Mouse (Mus musculus): ENCODE results near the gene Il25. TPM values are rescaled to one million over a fixed set of nuclear protein-coding genes. Genes with fewer than 3 reads are reported as not detected.

Il25 gene
- polyA plus RNA-seq, 1 experiment from 2014 or later: not detected

- no peak overlapping the region for H3K27ac ChIP-seq (ENCODE audit: low read depth, low read length)
- no peak for TF ChIP-seq CTCF (IDR thresholded peaks at IDR 0.05; ENCODE audit: low read depth)
- no peaks in the 10 kb centered on the region for H3K9me3 ChIP-seq (ENCODE audit: control insufficient read depth)
- H3K4me3 ChIP-seq (ENCODE audit: low read depth, low read length): peak overlapping the region; percentile 75
- H3K36me3 ChIP-seq (ENCODE audit: control insufficient read depth, insufficient read depth): peaks cover 2% of the 10 kb centered on the region; the same call in 1 of the 2 replicates
- H3K9ac ChIP-seq (ENCODE audit: low read depth, low read length): peak overlapping the region; percentile 66
- no peaks in the 10 kb centered on the region; the same call in 1 of the 2 replicates for H3K27me3 ChIP-seq (replicated peaks; ENCODE audit: control insufficient read depth, insufficient read depth, low read length)
- WGBS: 4% methylated on average over 58 of the region's 69 CpGs
- no peaks in the 10 kb centered on the region for H3K4me1 ChIP-seq (replicated peaks; ENCODE audit: control insufficient read depth, insufficient read depth, low read length)
- peak; percentile 53 for ATAC-seq
- H3K4me2 ChIP-seq (replicated peaks; ENCODE audit: low read depth): peak overlapping the region; percentile 98
Observed at GRCm38 (mm10) chr14:54912109-54912850, 20.2 kb upstream of the Il25 start.

GRCm38 (mm10) chr14:54912886-54913285, 19.6 kb upstream of the Il25 start, which contains the start of gene Slc22a17:
Gene Slc22a17 (minus strand): TSS chr14:54913132.
- 0 out of 2 replicates have a peak, but pooled peaks have one; percentile 6 for TF ChIP-seq CTCF (IDR thresholded peaks at IDR 0.05; ENCODE audit: low read depth)
- no peaks in the 10 kb centered on the region for H3K9me3 ChIP-seq (ENCODE audit: control insufficient read depth)
- H3K4me3 ChIP-seq (ENCODE audit: low read depth, low read length): peak within 1 kb of the TSS; percentile 75
- peak; percentile 59 for ATAC-seq
- no peak within 1 kb of the TSS for H3K27ac ChIP-seq (ENCODE audit: low read depth, low read length)
- peak within 1 kb of the TSS; percentile 98 for H3K4me2 ChIP-seq (replicated peaks; ENCODE audit: low read depth)
- H3K9ac ChIP-seq (ENCODE audit: low read depth, low read length): peak within 1 kb of the TSS; percentile 66
- H3K27me3 ChIP-seq (replicated peaks; ENCODE audit: control insufficient read depth, insufficient read depth, low read length): no peaks in the 10 kb centered on the region; the same call in 1 of the 2 replicates
- H3K4me1 ChIP-seq (replicated peaks; ENCODE audit: control insufficient read depth, insufficient read depth, low read length): no peaks in the 10 kb centered on the region
- H3K36me3 ChIP-seq (ENCODE audit: control insufficient read depth, insufficient read depth): no peaks in the 10 kb centered on the region
- under 1% methylated on average over 26 of the region's 28 CpGs for WGBS

GRCm38 (mm10) chr14:54913343-54913742, 19.2 kb upstream of the Il25 start:
- WGBS: 17% methylated on average over 10 of the region's 10 CpGs
- no peak for ATAC-seq
- no peaks in the 10 kb centered on the region for H3K4me1 ChIP-seq (replicated peaks; ENCODE audit: control insufficient read depth, insufficient read depth, low read length)
- no peaks in the 10 kb centered on the region; the same call in 1 of the 2 replicates for H3K27me3 ChIP-seq (replicated peaks; ENCODE audit: control insufficient read depth, insufficient read depth, low read length)
- peak overlapping the region; percentile 98 for H3K4me2 ChIP-seq (replicated peaks; ENCODE audit: low read depth)
- no peak overlapping the region for H3K27ac ChIP-seq (ENCODE audit: low read depth, low read length)
- no peaks in the 10 kb centered on the region for H3K9me3 ChIP-seq (ENCODE audit: control insufficient read depth)
- TF ChIP-seq CTCF (IDR thresholded peaks at IDR 0.05; ENCODE audit: low read depth): no peak
- no peaks in the 10 kb centered on the region for H3K36me3 ChIP-seq (ENCODE audit: control insufficient read depth, insufficient read depth)
- H3K9ac ChIP-seq (ENCODE audit: low read depth, low read length): peak overlapping the region; percentile 66
- peak overlapping the region; percentile 75 for H3K4me3 ChIP-seq (ENCODE audit: low read depth, low read length)

- peaks cover 16% of the 10 kb centered on the region; the same call in 1 of the 2 replicates for H3K36me3 ChIP-seq (ENCODE audit: control insufficient read depth, insufficient read depth)
- H3K27me3 ChIP-seq (replicated peaks; ENCODE audit: control insufficient read depth, insufficient read depth, low read length): no peaks in the 10 kb centered on the region
- H3K4me2 ChIP-seq (replicated peaks; ENCODE audit: low read depth): no peak overlapping the region
- no peak overlapping the region for H3K27ac ChIP-seq (ENCODE audit: low read depth, low read length)
- no peak overlapping the region for H3K4me3 ChIP-seq (ENCODE audit: low read depth, low read length)
- no peak for ATAC-seq
- WGBS: 88% methylated on average over 16 of the region's 16 CpGs
- no peak overlapping the region for H3K9ac ChIP-seq (ENCODE audit: low read depth, low read length)
- no peaks in the 10 kb centered on the region for H3K4me1 ChIP-seq (replicated peaks; ENCODE audit: control insufficient read depth, insufficient read depth, low read length)
- TF ChIP-seq CTCF (IDR thresholded peaks at IDR 0.05; ENCODE audit: low read depth): no peak
- no peaks in the 10 kb centered on the region for H3K9me3 ChIP-seq (ENCODE audit: control insufficient read depth)
Observed at GRCm38 (mm10) chr14:54920076-54920685, 12.3 kb upstream of the Il25 start.

- Histone ChIP-seq H3K4me2 (replicated peaks; ENCODE audit: low read depth) (peak overlapping the region; percentile 76), H3K27ac (ENCODE audit: low read depth, low read length) (peak overlapping the region; percentile 87), H3K9ac (ENCODE audit: low read depth, low read length) (0 out of 2 replicates have a peak overlapping the region, but pooled peaks have one; percentile 68), H3K9me3 (ENCODE audit: control insufficient read depth) (no peaks in the 10 kb centered on the region), H3K4me3 (ENCODE audit: low read depth, low read length) (peak overlapping the region; percentile 51), H3K36me3 (ENCODE audit: control insufficient read depth, insufficient read depth) (peaks cover 4% of the 10 kb centered on the region; the same call in 1 of the 2 replicates), H3K27me3 (replicated peaks; ENCODE audit: control insufficient read depth, insufficient read depth, low read length) (peaks cover 21% of the 10 kb centered on the region), H3K4me1 (replicated peaks; ENCODE audit: control insufficient read depth, insufficient read depth, low read length) (0 out of 2 replicates have a peak, but pooled peaks cover 2% of the 10 kb centered on the region)
- 40% methylated on average over 7 of the region's 7 CpGs for WGBS
- no peak for TF ChIP-seq CTCF (IDR thresholded peaks at IDR 0.05; ENCODE audit: low read depth)
- ATAC-seq: peak; percentile 39
Observed at GRCm38 (mm10) chr14:54924641-54925348, 7.7 kb upstream of the Il25 start.
